Comparison of ENCODE assay signal across 8 mouse cellular contexts in genomic region chr11:60538371-60539281, GRCm38 (mm10). TPM values are rescaled to one million over a fixed set of nuclear protein-coding genes. Genes with fewer than 3 reads are reported as not detected.
DNase-seq lines count a peak whose midpoint lies in the region; ATAC-seq lines count a peak whose summit lies in the region.

No protein-coding gene starts in this region.

- peak overlapping the region; percentile 97 for H3K9ac ChIP-seq in liver, embryonic 12.5 days
- peak overlapping the region; percentile 88 for H3K9ac ChIP-seq in stomach, embryonic 15.5 days

- H3K27ac ChIP-seq in liver, embryonic 12.5 days = peak overlapping the region; percentile 98
- peak overlapping the region; percentile 99 for H3K27ac ChIP-seq in stomach, embryonic 15.5 days

- peak; percentile 13 for ATAC-seq in common myeloid progenitor, adult 5-6 weeks (replicated peaks; ENCODE audit: low read depth, poor library complexity, severe bottlenecking)
- ATAC-seq in granulocyte monocyte progenitor cell, adult 5-6 weeks (replicated peaks; ENCODE audit: poor library complexity, severe bottlenecking) = peak; percentile 24; the same call in 1 of the 2 replicates
- peak; percentile 51 for ATAC-seq in liver, embryonic 12.5 days
- ATAC-seq in monocyte, adult 5-6 weeks (replicated peaks; ENCODE audit: insufficient number of reproducible peaks, low FRiP score, low TSS enrichment, poor library complexity, severe bottlenecking) = 0 out of 2 replicates have a peak, but pooled peaks have one; percentile 3
- peak; percentile 1; the same call in 1 of the 2 replicates for ATAC-seq in stomach, embryonic 15.5 days (ENCODE audit: insufficient read depth, low FRiP score, low read depth)

- peak overlapping the region; percentile 95 for H3K4me2 ChIP-seq in liver, embryonic 12.5 days
- H3K4me2 ChIP-seq in stomach, embryonic 15.5 days = peak overlapping the region; percentile 88

- WGBS in liver, embryonic 12.5 days (ENCODE audit: insufficient replicate concordance) = under 1% methylated on average over 93 of the region's 93 CpGs
- under 1% methylated on average over 93 of the region's 93 CpGs for WGBS in stomach, embryonic 15.5 days

- DNase-seq in 3134 (ENCODE audit: extremely low read depth, insufficient read length, low spot score) = peak; percentile 66
- peak; percentile 57 for DNase-seq in T-cell, adult 2 months (ENCODE audit: low spot score)
- peak; percentile 38 to 47 for DNase-seq in kidney, adult 8-10 months

- H3K4me3 ChIP-seq in liver, embryonic 12.5 days = peak overlapping the region; percentile 96
- peak overlapping the region; percentile 87 for H3K4me3 ChIP-seq in stomach, embryonic 15.5 days (replicated peaks)

- peaks cover 35% of the 10 kb centered on the region for H3K36me3 ChIP-seq in liver, embryonic 12.5 days
- H3K36me3 ChIP-seq in stomach, embryonic 15.5 days = no peaks in the 10 kb centered on the region

- peaks cover 56% of the 10 kb centered on the region for H3K4me1 ChIP-seq in liver, embryonic 12.5 days
- H3K4me1 ChIP-seq in stomach, embryonic 15.5 days = peaks cover 26% of the 10 kb centered on the region

- no peaks in the 10 kb centered on the region for H3K9me3 ChIP-seq in liver, embryonic 12.5 days (replicated peaks)
- H3K9me3 ChIP-seq in stomach, embryonic 15.5 days = no peaks in the 10 kb centered on the region

- peaks cover under 1% of the 10 kb centered on the region; the same call in 1 of the 2 replicates for H3K27me3 ChIP-seq in liver, embryonic 12.5 days (replicated peaks)
- H3K27me3 ChIP-seq in stomach, embryonic 15.5 days (replicated peaks) = no peaks in the 10 kb centered on the region

RNA-seq across cellular contexts. Expression of gene Alkbh5, which starts 2.4 kb away (rescaled TPM):
- total RNA-seq in common myeloid progenitor, adult 5-6 weeks (2017) = 30.4 and 31.4 TPM in 2 replicates
- total RNA-seq in granulocyte monocyte progenitor cell, adult 5-6 weeks (2014; fragmentation: Nextera tagmentation) = 24.3 and 27.9 TPM in 2 replicates
- total RNA-seq in granulocyte monocyte progenitor cell, adult 5-6 weeks (2017) = 24.9 and 31.7 TPM in 2 replicates
- 32.7 and 33.2 TPM in 2 replicates for polyA plus RNA-seq in liver, embryonic 12.5 days (2016; fragmentation: Nextera tagmentation; extraction: Ambion mirVana)
- 26.6 to 33.2 TPM (median 29.5 TPM) in 3 replicates for total RNA-seq in monocyte, adult 5-6 weeks (2017)
- polyA plus RNA-seq in stomach, embryonic 15.5 days (2015; fragmentation: Nextera tagmentation; extraction: Ambion mirVana) = 40.9 and 41.2 TPM in 2 replicates

Comparison
In these comparisons a context has a peak if more than half of its experiments do, and no peak if none do; other contexts are left out.
1. Peak in every context shown above with its lines: DNase-seq, ATAC-seq, H3K4me3 ChIP-seq and H3K27ac ChIP-seq.
2. ATAC-seq: peak in every context shown above with its lines; median percentile 51 in liver, embryonic 12.5 days; 24 in granulocyte monocyte progenitor cell, adult 5-6 weeks; 13 in common myeloid progenitor, adult 5-6 weeks; 3 in monocyte, adult 5-6 weeks; 1 in stomach, embryonic 15.5 days.